Mouse (Mus musculus): Measurements from ENCODE around the gene Cyp11a1. TPM values are rescaled to one million over a fixed set of nuclear protein-coding genes. Genes with fewer than 3 reads are reported as not detected.

Gene Cyp11a1
- polyA plus RNA-seq, 1 experiment: 93.4 TPM

- H3K4me1 ChIP-seq (ENCODE audit: control insufficient read depth, insufficient read depth, low read length): peaks cover 4% of the 10 kb centered on the region
- H3K36me3 ChIP-seq (ENCODE audit: control insufficient read depth, insufficient read depth, low read length): no peaks in the 10 kb centered on the region
- H3K4me3 ChIP-seq (ENCODE audit: control insufficient read depth, low read depth, low read length): peak overlapping the region; percentile 27
- no peak for TF ChIP-seq POLR2A (IDR thresholded peaks at IDR 0.05; ENCODE audit: control insufficient read depth, low read depth, low read length)
- no peak for TF ChIP-seq CTCF (IDR thresholded peaks at IDR 0.05; ENCODE audit: control insufficient read depth, insufficient read depth, insufficient replicate concordance, low read depth, low read length)
- H3K27ac ChIP-seq (ENCODE audit: control insufficient read depth, insufficient read depth, low read depth, low read length): no peak overlapping the region
- no peaks in the 10 kb centered on the region for H3K27me3 ChIP-seq (ENCODE audit: control insufficient read depth, insufficient read depth, low read length)
Observed at GRCm38 (mm10) chr9:57997511-57998031, 8.6 kb upstream of the Cyp11a1 start.

DNA sequence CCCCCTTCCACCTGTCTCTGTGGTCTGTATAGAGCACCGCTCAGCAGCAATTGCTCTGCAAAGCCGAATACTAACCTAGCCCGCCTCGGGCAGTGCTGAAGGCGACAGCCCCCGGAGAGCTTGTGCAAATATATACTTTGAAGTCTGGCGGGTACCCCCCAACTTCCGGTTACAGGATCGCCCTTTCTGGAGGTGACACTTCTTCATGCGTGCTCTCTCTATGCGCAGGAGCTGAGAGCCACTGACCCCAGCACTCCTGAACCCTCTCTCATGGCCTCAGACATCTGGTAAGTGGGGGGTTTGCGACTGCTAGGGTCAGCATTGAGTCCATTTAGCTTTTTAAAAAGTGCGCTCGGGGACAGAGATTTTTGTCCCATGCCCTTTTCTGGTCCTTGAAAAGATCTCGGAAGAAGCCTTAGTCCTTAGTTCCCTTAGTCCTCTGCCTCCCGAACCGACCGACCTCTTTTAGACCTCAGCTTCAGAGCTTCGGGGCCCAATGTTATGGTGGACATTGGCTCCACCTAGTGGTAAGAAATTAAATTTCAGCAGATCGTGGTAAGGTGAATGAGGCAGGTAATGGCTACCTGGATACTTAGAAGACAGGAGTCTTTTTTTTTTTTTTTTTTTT lies 8.1 kb upstream of the Cyp11a1 start:
- TF ChIP-seq CTCF (IDR thresholded peaks at IDR 0.05; ENCODE audit: control insufficient read depth, insufficient read depth, insufficient replicate concordance, low read depth, low read length) (peak; percentile 66; the same call in 1 of the 2 replicates), POLR2A (IDR thresholded peaks at IDR 0.05; ENCODE audit: control insufficient read depth, low read depth, low read length) (no peak)
- Histone ChIP-seq H3K4me3 (ENCODE audit: control insufficient read depth, low read depth, low read length) (peak overlapping the region; percentile 27), H3K27ac (ENCODE audit: control insufficient read depth, insufficient read depth, low read depth, low read length) (no peak overlapping the region), H3K27me3 (ENCODE audit: control insufficient read depth, insufficient read depth, low read length) (no peaks in the 10 kb centered on the region), H3K4me1 (ENCODE audit: control insufficient read depth, insufficient read depth, low read length) (peaks cover 4% of the 10 kb centered on the region), H3K36me3 (ENCODE audit: control insufficient read depth, insufficient read depth, low read length) (no peaks in the 10 kb centered on the region)

DNA sequence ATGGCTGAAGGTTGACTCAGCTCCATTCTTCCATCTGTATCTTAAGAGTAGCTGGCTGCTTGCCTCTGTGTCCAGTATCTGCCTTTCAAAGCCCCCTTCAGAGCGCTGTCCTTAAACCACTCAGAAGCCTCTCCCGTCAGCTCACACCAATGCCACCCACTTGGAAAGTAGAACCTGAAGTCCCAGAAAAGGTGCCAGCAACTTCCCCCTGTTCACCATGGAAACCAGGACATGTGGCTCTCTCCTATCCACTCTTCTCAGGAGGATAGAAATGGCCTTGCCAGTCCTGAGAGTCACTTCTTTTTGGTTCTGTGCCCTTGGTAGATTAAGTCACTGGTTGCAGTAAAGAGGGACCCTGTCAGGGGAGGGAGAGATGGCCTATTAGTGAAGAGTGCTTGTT lies 7.5 kb upstream of the Cyp11a1 start:
- Histone ChIP-seq H3K4me3 (ENCODE audit: control insufficient read depth, low read depth, low read length) (no peak overlapping the region), H3K27me3 (ENCODE audit: control insufficient read depth, insufficient read depth, low read length) (no peaks in the 10 kb centered on the region), H3K4me1 (ENCODE audit: control insufficient read depth, insufficient read depth, low read length) (peaks cover 4% of the 10 kb centered on the region), H3K27ac (ENCODE audit: control insufficient read depth, insufficient read depth, low read depth, low read length) (no peak overlapping the region), H3K36me3 (ENCODE audit: control insufficient read depth, insufficient read depth, low read length) (no peaks in the 10 kb centered on the region)
- no peak for TF ChIP-seq POLR2A (IDR thresholded peaks at IDR 0.05; ENCODE audit: control insufficient read depth, low read depth, low read length)
- no peak for TF ChIP-seq CTCF (IDR thresholded peaks at IDR 0.05; ENCODE audit: control insufficient read depth, insufficient read depth, insufficient replicate concordance, low read depth, low read length)

GRCm38 (mm10) chr9:57999676-58000075 lies 6.5 kb upstream of the Cyp11a1 start:
- H3K36me3 ChIP-seq (ENCODE audit: control insufficient read depth, insufficient read depth, low read length): no peaks in the 10 kb centered on the region
- H3K27ac ChIP-seq (ENCODE audit: control insufficient read depth, insufficient read depth, low read depth, low read length): no peak overlapping the region
- no peak for TF ChIP-seq POLR2A (IDR thresholded peaks at IDR 0.05; ENCODE audit: control insufficient read depth, low read depth, low read length)
- TF ChIP-seq CTCF (IDR thresholded peaks at IDR 0.05; ENCODE audit: control insufficient read depth, insufficient read depth, insufficient replicate concordance, low read depth, low read length): no peak
- H3K4me1 ChIP-seq (ENCODE audit: control insufficient read depth, insufficient read depth, low read length): peaks cover 4% of the 10 kb centered on the region
- H3K4me3 ChIP-seq (ENCODE audit: control insufficient read depth, low read depth, low read length): no peak overlapping the region
- H3K27me3 ChIP-seq (ENCODE audit: control insufficient read depth, insufficient read depth, low read length): no peaks in the 10 kb centered on the region

GRCm38 (mm10) chr9:58003272-58003671 lies 2.9 kb upstream of the Cyp11a1 start:
- TF ChIP-seq POLR2A (IDR thresholded peaks at IDR 0.05; ENCODE audit: control insufficient read depth, low read depth, low read length): no peak
- no peak for TF ChIP-seq CTCF (IDR thresholded peaks at IDR 0.05; ENCODE audit: control insufficient read depth, insufficient read depth, insufficient replicate concordance, low read depth, low read length)
- Histone ChIP-seq H3K27me3 (ENCODE audit: control insufficient read depth, insufficient read depth, low read length) (no peaks in the 10 kb centered on the region), H3K4me3 (ENCODE audit: control insufficient read depth, low read depth, low read length) (no peak overlapping the region), H3K36me3 (ENCODE audit: control insufficient read depth, insufficient read depth, low read length) (no peaks in the 10 kb centered on the region), H3K4me1 (ENCODE audit: control insufficient read depth, insufficient read depth, low read length) (no peaks in the 10 kb centered on the region; the same call in 1 of the 2 replicates), H3K27ac (ENCODE audit: control insufficient read depth, insufficient read depth, low read depth, low read length) (no peak overlapping the region)

DNA sequence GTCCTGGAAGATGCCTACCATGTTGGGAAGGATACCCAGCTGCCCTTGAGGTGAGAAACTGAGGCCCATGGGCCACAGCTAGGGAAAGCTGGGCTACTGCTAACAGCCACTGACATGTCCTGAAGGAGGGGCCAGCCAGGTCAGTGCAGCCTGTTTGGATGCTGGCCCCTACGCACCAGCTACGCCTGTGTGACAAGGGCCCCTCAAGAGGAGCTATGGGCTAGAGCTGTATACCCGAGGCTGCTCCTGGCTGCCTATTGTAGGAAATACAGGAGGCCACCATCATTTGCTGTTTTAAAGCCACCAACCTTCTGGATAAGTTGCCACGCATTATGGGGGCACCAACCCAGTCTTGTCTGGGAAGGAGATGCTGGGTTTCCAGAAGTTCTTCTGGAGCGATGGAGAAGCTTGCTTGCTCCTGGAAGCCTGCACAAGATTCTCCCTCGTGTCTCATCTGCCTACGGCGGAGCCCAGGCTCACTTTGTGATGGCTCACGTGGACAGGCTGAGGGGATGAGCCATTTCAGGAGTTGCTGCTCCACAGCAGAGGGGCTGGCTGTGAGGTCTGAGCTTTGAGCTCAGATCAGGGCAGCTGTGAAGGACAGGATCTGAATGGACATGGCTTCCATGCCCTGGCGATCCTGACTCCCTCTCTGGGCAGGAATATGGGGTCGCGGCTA lies 2.3 kb downstream of the Cyp11a1 start:
- H3K4me3 ChIP-seq (ENCODE audit: control insufficient read depth, low read depth, low read length): no peak overlapping the region
- TF ChIP-seq CTCF (IDR thresholded peaks at IDR 0.05; ENCODE audit: control insufficient read depth, insufficient read depth, insufficient replicate concordance, low read depth, low read length) (no peak), POLR2A (IDR thresholded peaks at IDR 0.05; ENCODE audit: control insufficient read depth, low read depth, low read length) (0 out of 2 replicates have a peak, but pooled peaks have one; percentile 18)
- H3K27me3 ChIP-seq (ENCODE audit: control insufficient read depth, insufficient read depth, low read length): no peaks in the 10 kb centered on the region

DNA sequence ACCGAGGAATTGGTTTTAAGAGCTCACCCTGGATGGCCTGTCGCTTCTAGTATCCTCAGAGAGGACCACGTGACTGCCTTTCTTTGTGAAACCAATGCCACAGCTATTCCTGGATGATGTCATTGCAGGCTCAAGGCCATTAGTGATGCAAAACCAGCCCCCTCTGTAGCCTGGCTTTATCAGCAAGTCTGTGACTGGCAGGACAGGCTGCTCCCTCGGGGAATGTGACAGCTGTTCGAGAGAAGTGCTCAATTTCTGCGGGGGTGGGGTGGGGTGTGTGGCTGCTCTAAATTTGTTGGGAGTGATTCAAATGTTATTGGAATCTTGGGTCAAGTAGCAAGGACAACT lies 2.8 kb downstream of the Cyp11a1 start:
- H3K4me3 ChIP-seq (ENCODE audit: control insufficient read depth, low read depth, low read length): no peak overlapping the region
- H3K36me3 ChIP-seq (ENCODE audit: control insufficient read depth, insufficient read depth, low read length): no peaks in the 10 kb centered on the region
- H3K27ac ChIP-seq (ENCODE audit: control insufficient read depth, insufficient read depth, low read depth, low read length): peak overlapping the region; percentile 86

More for the DNA sequence above, 2.3 kb downstream of the Cyp11a1 start:
- Histone ChIP-seq H3K27ac (ENCODE audit: control insufficient read depth, insufficient read depth, low read depth, low read length) (peak overlapping the region; percentile 86), H3K4me1 (ENCODE audit: control insufficient read depth, insufficient read depth, low read length) (no peaks in the 10 kb centered on the region; the same call in 1 of the 2 replicates), H3K36me3 (ENCODE audit: control insufficient read depth, insufficient read depth, low read length) (no peaks in the 10 kb centered on the region)

More for the DNA sequence above, 2.8 kb downstream of the Cyp11a1 start:
- no peaks in the 10 kb centered on the region; the same call in 1 of the 2 replicates for H3K4me1 ChIP-seq (ENCODE audit: control insufficient read depth, insufficient read depth, low read length)
- TF ChIP-seq POLR2A (IDR thresholded peaks at IDR 0.05; ENCODE audit: control insufficient read depth, low read depth, low read length): no peak
- no peak for TF ChIP-seq CTCF (IDR thresholded peaks at IDR 0.05; ENCODE audit: control insufficient read depth, insufficient read depth, insufficient replicate concordance, low read depth, low read length)
- H3K27me3 ChIP-seq (ENCODE audit: control insufficient read depth, insufficient read depth, low read length): no peaks in the 10 kb centered on the region
